Mouse (Mus musculus) limb, embryonic 14.5 days (tissue): ENCODE data around the gene Tfb1m. TPM values are rescaled to one million over a fixed set of nuclear protein-coding genes. Genes with fewer than 3 reads are reported as not detected.
A peak's percentile ranks its signal among the peaks of the same experiment; 100 is the strongest.

Experiments used
- ATAC-seq: fragments of 200-750 bp; cut with Nextera tagmentation; 2 replicates; pipeline ENCODE4 v1.8.0; 2017; ENCODE audit warnings: low read depth, moderate number of reproducible peaks, moderate TSS enrichment; ENCODE audit not compliant: low FRiP score
- DNase-seq: peaks from one replicate; pipeline ENCODE4 v3.0.0-alpha.2; 2015; ENCODE audit warnings: low spot score
- H3K27ac ChIP-seq: fragments of 300-500 bp; sonication (generic); replicated peaks from 2 replicates; pipeline ENCODE4 v1.5.1; 2014; ENCODE audit warnings: low read depth, mild to moderate bottlenecking, low read length, moderate library complexity, mixed read lengths
- H3K27me3 ChIP-seq: fragments of 300-500 bp; sonication (generic); 2 replicates; pipeline ENCODE4 v1.6.1; 2014; ENCODE audit warnings: low read length, mixed read lengths; ENCODE audit not compliant: control insufficient read depth, insufficient read depth
- H3K36me3 ChIP-seq: fragments of 300-500 bp; sonication (generic); 2 replicates; pipeline ENCODE4 v1.6.1; 2014; ENCODE audit warnings: mild to moderate bottlenecking, low read length, moderate library complexity, mixed read lengths; ENCODE audit not compliant: control insufficient read depth, insufficient read depth
- H3K4me1 ChIP-seq: fragments of 300-500 bp; sonication (generic); 2 replicates; pipeline ENCODE4 v1.6.1; 2014; ENCODE audit warnings: antibody characterized with exemption, low read length, mixed read lengths; ENCODE audit not compliant: control insufficient read depth, insufficient read depth
- H3K4me2 ChIP-seq: fragments of 300-500 bp; sonication (generic); replicated peaks from 2 replicates; pipeline ENCODE4 v1.6.1; 2014; ENCODE audit warnings: low read depth, mild to moderate bottlenecking, low read length, moderate library complexity; ENCODE audit not compliant: severe bottlenecking
- H3K4me3 ChIP-seq: fragments of 300-500 bp; sonication (generic); replicated peaks from 2 replicates; pipeline ENCODE4 v1.5.1; 2014; ENCODE audit warnings: low read length
- H3K9ac ChIP-seq: fragments of 300-500 bp; sonication (generic); 2 replicates; pipeline ENCODE4 v1.6.1; 2014; ENCODE audit warnings: mild to moderate bottlenecking, low read depth, low read length, moderate library complexity; ENCODE audit not compliant: severe bottlenecking
- H3K9me3 ChIP-seq: fragments of 300-500 bp; sonication (generic); 2 replicates; pipeline ENCODE4 v1.6.1; 2016; ENCODE audit warnings: low read length; ENCODE audit not compliant: control insufficient read depth
- POLR2A ChIP-seq: fragments of 200-500 bp; IDR thresholded peaks from 2 replicates; pipeline ENCODE4 v1.8.0; 2012; ENCODE audit warnings: inconsistent platforms, mild to moderate bottlenecking, moderate library complexity, borderline replicate concordance; ENCODE audit not compliant: insufficient read depth, insufficient read length; ENCODE audit errors: extremely low read depth
- WGBS: fragments of 180-500 bp; shearing (Covaris S2); extraction: QIAGEN DNeasy Blood & Tissue Kit; methylation state at CpG from one replicate; pipeline ENCODE4 v1.1.7; 2014; 5-methylcytosine and 5-hydroxymethylcytosine counted together
- polyA plus RNA-seq, 2 experiments: library from polyadenylated mRNA; depleted of rRNA in 1 of 2; stranded (reverse) in 1 of 2; unstranded in 1 of 2; fragments of >200 nt; fragmentation: Nextera tagmentation in 1 of 2; extraction: Ambion mirVana in 1 of 2; gene quantifications; 2 replicates each; pipeline versions ENCODE4 v1.2.1 to v1.2.3; 2012 to 2014

The Tfb1m gene
- polyA plus RNA-seq, 2 experiments: 16.3 to 17.2 TPM

- WGBS: 85% methylated on average over 5 of the region's 5 CpGs
- no peaks in the 10 kb centered on the region for H3K27me3 ChIP-seq
- no peak for TF ChIP-seq POLR2A
- ATAC-seq: no peak
- no peaks in the 10 kb centered on the region for H3K9me3 ChIP-seq
- no peak overlapping the region for H3K4me2 ChIP-seq
- peaks cover 12% of the 10 kb centered on the region; the same call in 1 of the 2 replicates for H3K36me3 ChIP-seq
- H3K9ac ChIP-seq: no peak overlapping the region
- no peaks in the 10 kb centered on the region for H3K4me1 ChIP-seq
- H3K4me3 ChIP-seq: no peak overlapping the region
- DNase-seq: no peak
- H3K27ac ChIP-seq: no peak overlapping the region
These were observed 16.5 kb downstream of the Tfb1m start for GRCm38 (mm10) chr17:3541033-3541432.

- 93% methylated on average over 2 of the region's 2 CpGs for WGBS
These were observed 17.3 kb downstream of the Tfb1m start for GRCm38 (mm10) chr17:3540304-3540703.

GRCm38 (mm10) chr17:3533425-3533824 lies 24.2 kb downstream of the Tfb1m start:
- H3K36me3 ChIP-seq: peaks cover 14% of the 10 kb centered on the region
- no peak for ATAC-seq
- no peaks in the 10 kb centered on the region for H3K27me3 ChIP-seq
- WGBS: 18% methylated on average over 1 of the region's 1 CpGs
- no peak overlapping the region for H3K9ac ChIP-seq
- H3K4me3 ChIP-seq: no peak overlapping the region
- peaks cover 5% of the 10 kb centered on the region; the same call in 1 of the 2 replicates for H3K4me1 ChIP-seq
- H3K4me2 ChIP-seq: no peak overlapping the region
- peak; percentile 60 for DNase-seq
- H3K9me3 ChIP-seq: no peaks in the 10 kb centered on the region
- H3K27ac ChIP-seq: no peak overlapping the region
- no peak for TF ChIP-seq POLR2A

More at GRCm38 (mm10) chr17:3540304-3540703, 17.3 kb downstream of the Tfb1m start:
- Histone ChIP-seq H3K4me2 (no peak overlapping the region), H3K36me3 (peaks cover 12% of the 10 kb centered on the region; the same call in 1 of the 2 replicates), H3K27me3 (no peaks in the 10 kb centered on the region), H3K4me3 (no peak overlapping the region), H3K9me3 (no peaks in the 10 kb centered on the region), H3K4me1 (no peaks in the 10 kb centered on the region), H3K9ac (no peak overlapping the region), H3K27ac (no peak overlapping the region)
- TF ChIP-seq POLR2A: no peak
- ATAC-seq: no peak
- no peak for DNase-seq

- H3K4me3 ChIP-seq: no peak within 1 kb of the TSS
- no peak within 1 kb of the TSS for H3K27ac ChIP-seq
- ATAC-seq (no peak), DNase-seq (no peak)
- H3K27me3 ChIP-seq: no peaks in the 10 kb centered on the region
- TF ChIP-seq POLR2A: no peak
- 86% methylated on average over 4 of the region's 4 CpGs for WGBS
- H3K9me3 ChIP-seq: no peaks in the 10 kb centered on the region
- no peak within 1 kb of the TSS for H3K4me2 ChIP-seq
- H3K9ac ChIP-seq: no peak within 1 kb of the TSS
- peaks cover 14% of the 10 kb centered on the region for H3K36me3 ChIP-seq
- H3K4me1 ChIP-seq: peaks cover 5% of the 10 kb centered on the region; the same call in 1 of the 2 replicates
These were observed 25.3 kb downstream of the Tfb1m start, which contains the start of gene Cldn20 for GRCm38 (mm10) chr17:3532254-3532653. Cldn20 (plus strand) TSS chr17:3532554.

GRCm38 (mm10) chr17:3531641-3532040 lies 25.9 kb downstream of the Tfb1m start:
- Histone ChIP-seq H3K9ac (no peak overlapping the region), H3K9me3 (no peaks in the 10 kb centered on the region), H3K4me3 (no peak overlapping the region), H3K27ac (no peak overlapping the region), H3K4me1 (peaks cover 5% of the 10 kb centered on the region; the same call in 1 of the 2 replicates), H3K4me2 (no peak overlapping the region), H3K36me3 (peaks cover 14% of the 10 kb centered on the region), H3K27me3 (no peaks in the 10 kb centered on the region)
- 64% methylated on average over 1 of the region's 1 CpGs for WGBS
- DNase-seq (no peak), ATAC-seq (no peak; the same call in 1 of the 2 replicates)
- TF ChIP-seq POLR2A: no peak
